14 mouse cellular contexts compared by ENCODE assay signal in genomic region chr2:146444009-146444408, GRCm38 (mm10).
"Had no signal": no experiment of that assay in that cellular context is flagged by ENCODE, and none has a peak within 500 bp of the region (broad histone marks: within the 10 kb centered on the region; RNA-seq: fewer than 3 reads in every experiment).

No protein-coding gene starts in this region.

- ATAC-seq: midbrain, embryonic 13.5 days; midbrain, embryonic 15.5 days had no signal

- H3K27me3 ChIP-seq: lung, embryonic 15.5 days; megakaryocyte, embryonic 14.5 days; midbrain, embryonic 13.5 days; midbrain, embryonic 15.5 days; neural tube, embryonic 12.5 days; stomach, embryonic 15.5 days had no signal

- H3K9me3 ChIP-seq: lung, embryonic 15.5 days; megakaryocyte, embryonic 14.5 days; midbrain, embryonic 13.5 days; midbrain, embryonic 15.5 days; neural tube, embryonic 12.5 days; stomach, embryonic 15.5 days had no signal

- DNase-seq: lung, adult 2 months; lung, postnatal 14 days; right cerebral cortex, postnatal 14 days; thymus, adult 2 months; thymus, postnatal 25 days; thymus, postnatal 4 days had no signal

- H3K9ac ChIP-seq: lung, embryonic 15.5 days; midbrain, embryonic 13.5 days; midbrain, embryonic 15.5 days; neural tube, embryonic 12.5 days; stomach, embryonic 15.5 days had no signal

- H3K27ac ChIP-seq: lung, embryonic 15.5 days; macrophage; midbrain, embryonic 13.5 days; midbrain, embryonic 15.5 days; neural tube, embryonic 12.5 days; stomach, embryonic 15.5 days had no signal

- H3K4me3 ChIP-seq: lung, embryonic 15.5 days; megakaryocyte, embryonic 14.5 days; midbrain, embryonic 13.5 days; midbrain, embryonic 15.5 days; neural tube, embryonic 12.5 days; stomach, embryonic 15.5 days had no signal

- H3K4me2 ChIP-seq: lung, embryonic 15.5 days; midbrain, embryonic 11.5 days; midbrain, embryonic 13.5 days; midbrain, embryonic 15.5 days; neural tube, embryonic 12.5 days; stomach, embryonic 15.5 days had no signal

- H3K36me3 ChIP-seq: lung, embryonic 15.5 days; midbrain, embryonic 15.5 days; stomach, embryonic 15.5 days had no signal

- H3K4me1 ChIP-seq: lung, embryonic 15.5 days; midbrain, embryonic 13.5 days; midbrain, embryonic 15.5 days; neural tube, embryonic 12.5 days; stomach, embryonic 15.5 days had no signal
